Mouse (Mus musculus) limb, embryonic 11.5 days (tissue): Measurements from ENCODE around the gene Trabd. TPM values are rescaled to one million over a fixed set of nuclear protein-coding genes. Genes with fewer than 3 reads are reported as not detected.

Experiments
- ATAC-seq: fragments of 200-750 bp; cut with Nextera tagmentation; 2 replicates; pipeline ENCODE4 v1.8.0; 2017; ENCODE audit warnings: low read depth; ENCODE audit not compliant: insufficient number of reproducible peaks, low FRiP score, low TSS enrichment
- DNase-seq: peaks from one replicate; pipeline ENCODE4 v3.0.0-alpha.2; 2015; ENCODE audit warnings: low spot score
- H3K27ac ChIP-seq: fragments of 300-500 bp; sonication (generic); replicated peaks from 2 replicates; pipeline ENCODE4 v1.5.1; 2014; ENCODE audit warnings: low read depth, mild to moderate bottlenecking, low read length
- H3K27me3 ChIP-seq: fragments of 300-500 bp; sonication (generic); 2 replicates; pipeline ENCODE4 v1.6.1; 2014; ENCODE audit warnings: mild to moderate bottlenecking, low read length, mixed read lengths; ENCODE audit not compliant: control insufficient read depth, insufficient read depth
- H3K36me3 ChIP-seq: fragments of 300-500 bp; sonication (generic); 2 replicates; pipeline ENCODE4 v1.6.1; 2014; ENCODE audit warnings: mild to moderate bottlenecking, low read length, moderate library complexity, mixed read lengths; ENCODE audit not compliant: control insufficient read depth, insufficient read depth
- H3K4me1 ChIP-seq: fragments of 300-500 bp; sonication (generic); 2 replicates; pipeline ENCODE4 v1.6.1; 2014; ENCODE audit warnings: low read length, mixed read lengths; ENCODE audit not compliant: control insufficient read depth, insufficient read depth
- H3K4me2 ChIP-seq: fragments of 300-500 bp; sonication (generic); 2 replicates; pipeline ENCODE4 v1.6.1; 2014; ENCODE audit warnings: low read depth, mild to moderate bottlenecking, moderate library complexity; ENCODE audit not compliant: severe bottlenecking
- H3K4me3 ChIP-seq: fragments of 300-500 bp; sonication (generic); 2 replicates; pipeline ENCODE4 v1.5.1; 2014; ENCODE audit warnings: low read depth, low read length
- H3K9ac ChIP-seq: fragments of 300-500 bp; sonication (generic); 2 replicates; pipeline ENCODE4 v1.6.1; 2014; ENCODE audit warnings: mild to moderate bottlenecking, low read length
- H3K9me3 ChIP-seq: fragments of 300-500 bp; sonication (generic); 2 replicates; pipeline ENCODE4 v1.6.1; 2016; ENCODE audit warnings: low read length; ENCODE audit not compliant: control insufficient read depth
- WGBS: fragments of 180-500 bp; shearing (Covaris S2); extraction: QIAGEN DNeasy Blood & Tissue Kit; methylation state at CpG from one replicate; pipeline ENCODE4 v1.1.7; 2014; 5-methylcytosine and 5-hydroxymethylcytosine counted together
- polyA plus RNA-seq: library from polyadenylated mRNA; unstranded; fragments of >200 nt; fragmentation: Nextera tagmentation; extraction: Ambion mirVana; gene quantifications from 2 replicates; pipeline ENCODE4 v1.2.1, GENCODE M21; 2014

The Trabd gene
- polyA plus RNA-seq, 1 experiment from 2014 or later: 49.0 TPM

DNA sequence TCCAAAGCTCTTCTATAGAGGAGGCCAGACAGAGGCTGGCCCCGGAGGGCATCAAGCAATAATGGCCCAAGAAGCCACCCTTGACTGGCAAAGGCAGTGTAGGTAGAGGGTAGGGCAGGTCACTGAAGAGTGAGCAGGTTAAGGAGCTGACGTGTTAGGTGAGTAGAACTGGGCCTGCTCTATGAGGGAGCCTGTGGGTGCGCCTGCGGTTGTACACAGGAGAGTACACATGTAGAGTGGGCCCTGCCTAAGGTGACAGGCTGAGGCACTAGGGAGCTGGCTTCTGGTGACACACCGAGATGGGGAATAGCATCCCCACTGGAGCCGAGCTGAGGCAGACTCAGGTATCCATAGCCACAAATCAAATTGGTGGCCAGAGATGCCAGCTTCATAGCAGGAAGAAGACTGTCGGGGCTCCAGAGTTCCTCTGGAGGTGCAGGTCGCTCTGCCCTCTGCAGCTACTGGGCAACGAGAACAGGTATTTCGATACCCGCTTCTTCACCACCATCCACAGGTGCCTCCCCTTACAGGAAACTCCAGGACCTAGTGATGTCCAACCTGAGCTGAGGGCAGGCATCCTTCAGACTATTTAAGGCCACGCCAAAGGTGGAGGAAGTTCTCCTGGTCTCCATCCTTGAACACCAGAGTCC is 14.0 kb upstream of the Trabd start:
- ATAC-seq (no peak), DNase-seq (no peak)
- no peak overlapping the region for H3K4me3 ChIP-seq
- no peak overlapping the region for H3K27ac ChIP-seq
- H3K4me1 ChIP-seq: no peaks in the 10 kb centered on the region
- H3K27me3 ChIP-seq: peaks cover 45% of the 10 kb centered on the region
- 89% methylated on average over 12 of the region's 12 CpGs for WGBS
- no peak overlapping the region for H3K4me2 ChIP-seq
- no peaks in the 10 kb centered on the region for H3K9me3 ChIP-seq
- no peak overlapping the region; the same call in 1 of the 2 replicates for H3K9ac ChIP-seq
- no peaks in the 10 kb centered on the region for H3K36me3 ChIP-seq

DNA sequence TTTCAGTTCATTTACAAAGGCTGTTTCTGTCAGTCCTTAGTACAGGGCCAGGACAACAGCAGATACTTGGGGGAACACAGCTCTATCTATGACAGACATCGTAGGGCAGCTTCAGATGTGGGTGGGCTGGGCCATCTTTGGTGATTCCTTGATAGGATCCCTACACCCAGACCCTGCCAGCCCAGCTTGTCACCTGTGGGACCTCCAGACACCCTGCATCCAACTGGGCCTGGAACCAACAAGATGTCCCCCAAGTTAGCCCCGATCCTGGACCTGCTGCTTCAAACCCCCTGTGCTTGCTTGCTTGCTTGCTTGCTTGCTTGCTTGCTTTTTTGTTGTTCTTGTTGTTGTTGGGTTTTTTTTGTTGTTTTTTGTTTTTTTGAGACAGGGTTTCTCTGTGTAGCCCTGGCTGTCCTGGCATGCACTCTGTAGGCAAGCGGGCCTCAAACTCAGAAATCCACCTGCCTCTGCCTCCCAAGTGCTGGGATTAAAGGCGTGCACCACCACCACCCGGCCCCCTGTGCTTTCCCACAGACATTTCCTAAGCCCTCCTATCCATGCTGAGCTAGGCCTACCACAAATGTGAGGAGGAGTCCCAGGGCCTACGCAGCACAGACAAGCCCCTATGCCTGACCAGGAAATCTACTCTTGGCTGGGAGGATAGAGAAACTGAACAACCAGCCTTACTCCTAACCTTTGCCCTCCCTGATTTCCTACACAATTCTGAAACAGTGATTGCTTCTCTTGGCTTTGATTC is 13.0 kb upstream of the Trabd start:
- ATAC-seq: no peak
- H3K36me3 ChIP-seq: no peaks in the 10 kb centered on the region

DNA sequence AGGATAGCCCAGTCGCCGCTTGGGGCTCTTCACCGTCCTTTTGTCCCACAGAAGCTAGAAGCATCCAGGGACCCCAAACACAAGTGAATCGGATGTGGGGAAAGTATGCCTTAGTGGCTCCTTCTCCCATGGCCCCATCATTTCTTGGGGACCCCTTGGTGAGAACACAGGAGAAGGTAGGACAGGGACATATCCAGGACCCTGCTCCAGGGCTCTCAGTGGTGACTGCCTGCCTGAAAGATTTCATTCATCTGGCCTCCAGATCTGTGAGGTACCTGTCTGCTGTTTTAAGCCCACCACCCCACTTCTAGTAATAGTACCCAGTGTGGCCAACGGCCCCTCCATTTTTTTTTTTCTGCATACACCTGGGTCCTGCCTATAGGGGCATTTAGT is 12.4 kb upstream of the Trabd start:
- Histone ChIP-seq H3K27me3 (peaks cover 59% of the 10 kb centered on the region), H3K9ac (no peak overlapping the region), H3K4me2 (no peak overlapping the region), H3K27ac (no peak overlapping the region), H3K4me1 (no peaks in the 10 kb centered on the region), H3K4me3 (no peak overlapping the region), H3K36me3 (no peaks in the 10 kb centered on the region), H3K9me3 (no peaks in the 10 kb centered on the region)
- DNase-seq: no peak
- WGBS: 89% methylated on average over 5 of the region's 5 CpGs
- no peak for ATAC-seq

More for the DNA sequence above, 13.0 kb upstream of the Trabd start:
- H3K4me2 ChIP-seq: no peak overlapping the region
- 88% methylated on average over 6 of the region's 6 CpGs for WGBS
- peaks cover 54% of the 10 kb centered on the region for H3K27me3 ChIP-seq
- no peak overlapping the region for H3K27ac ChIP-seq
- H3K9ac ChIP-seq: no peak overlapping the region
- H3K9me3 ChIP-seq: no peaks in the 10 kb centered on the region
- no peak overlapping the region for H3K4me3 ChIP-seq
- no peaks in the 10 kb centered on the region for H3K4me1 ChIP-seq
- no peak for DNase-seq

DNA sequence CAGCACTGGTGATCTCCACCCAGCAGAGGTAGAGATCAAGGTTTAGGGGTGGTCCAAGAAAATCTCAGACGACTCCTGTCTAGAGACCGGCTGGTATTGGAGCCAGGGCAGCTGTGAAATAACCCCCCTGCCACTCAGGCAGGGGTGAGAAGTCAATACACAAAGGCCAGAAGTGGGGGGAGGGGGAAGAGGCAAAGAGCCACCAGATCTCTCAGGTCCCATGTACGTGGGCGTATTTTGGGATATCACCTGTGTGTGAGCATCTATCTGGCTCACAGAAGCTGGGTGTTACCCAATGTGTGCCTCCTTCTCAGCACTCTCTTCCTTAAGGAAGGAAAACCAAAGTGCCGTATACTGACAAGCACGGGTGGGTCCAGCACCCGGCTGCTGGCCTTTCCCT is 11.9 kb upstream of the Trabd start:
- no peak overlapping the region for H3K4me2 ChIP-seq
- H3K36me3 ChIP-seq: no peaks in the 10 kb centered on the region; the same call in 1 of the 2 replicates
- peaks cover 61% of the 10 kb centered on the region for H3K27me3 ChIP-seq
- WGBS: 66% methylated on average over 7 of the region's 7 CpGs
- H3K27ac ChIP-seq: no peak overlapping the region
- H3K9me3 ChIP-seq: no peaks in the 10 kb centered on the region
- no peak overlapping the region for H3K9ac ChIP-seq
- H3K4me3 ChIP-seq: no peak overlapping the region
- DNase-seq (no peak), ATAC-seq (no peak)
- no peaks in the 10 kb centered on the region for H3K4me1 ChIP-seq

DNA sequence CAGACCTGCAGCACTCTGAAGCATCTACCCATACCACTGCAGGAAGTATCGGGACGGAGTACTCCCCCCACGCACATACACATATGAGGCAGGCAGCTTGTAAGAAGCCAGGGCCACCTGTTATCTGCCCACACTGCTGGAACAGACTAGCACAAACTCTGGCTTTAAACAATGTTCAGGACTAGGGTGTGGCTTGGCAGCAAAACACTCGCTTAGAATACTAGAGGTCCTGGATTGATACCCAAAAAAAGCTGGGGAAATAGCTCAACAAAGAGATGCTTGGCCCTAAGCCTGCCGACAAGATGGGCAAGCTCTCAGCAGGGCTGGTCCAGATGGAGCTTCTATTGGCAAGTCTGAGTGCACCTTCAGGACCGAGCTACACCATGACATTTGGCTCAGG is 11.4 kb upstream of the Trabd start:
- WGBS: 59% methylated on average over 6 of the region's 6 CpGs
- no peak overlapping the region for H3K27ac ChIP-seq
- no peak overlapping the region for H3K4me3 ChIP-seq
- no peaks in the 10 kb centered on the region; the same call in 1 of the 2 replicates for H3K36me3 ChIP-seq
- DNase-seq: no peak
- H3K27me3 ChIP-seq: peaks cover 62% of the 10 kb centered on the region
- ATAC-seq: no peak
- H3K4me2 ChIP-seq: no peak overlapping the region
- no peak overlapping the region for H3K9ac ChIP-seq
- H3K9me3 ChIP-seq: no peaks in the 10 kb centered on the region
- no peaks in the 10 kb centered on the region for H3K4me1 ChIP-seq

DNA sequence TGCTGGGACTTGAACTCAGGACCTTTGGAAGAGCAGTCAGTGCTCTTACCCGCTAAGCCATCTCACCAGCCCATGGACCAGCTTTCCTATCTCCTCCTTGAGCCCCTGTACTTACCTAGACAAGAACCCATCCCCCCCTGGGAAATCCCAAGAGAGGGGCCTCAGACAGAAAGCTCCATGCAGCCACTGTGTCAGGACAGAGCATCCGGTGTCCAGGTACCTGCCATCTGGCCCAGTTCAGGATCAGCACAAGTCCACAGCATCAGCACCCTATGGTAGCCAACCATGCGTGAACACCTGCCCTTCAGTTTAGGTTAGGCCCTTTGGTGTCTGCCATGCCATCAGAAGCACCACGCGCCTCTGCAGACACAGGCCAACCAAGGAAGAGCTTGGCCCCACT is 10.0 kb upstream of the Trabd start:
- no peaks in the 10 kb centered on the region; the same call in 1 of the 2 replicates for H3K36me3 ChIP-seq
- H3K4me1 ChIP-seq: no peaks in the 10 kb centered on the region
- peaks cover 61% of the 10 kb centered on the region for H3K27me3 ChIP-seq
- H3K27ac ChIP-seq: no peak overlapping the region
- H3K9ac ChIP-seq: no peak overlapping the region
- no peaks in the 10 kb centered on the region for H3K9me3 ChIP-seq
- 93% methylated on average over 5 of the region's 5 CpGs for WGBS
- no peak overlapping the region for H3K4me3 ChIP-seq
- DNase-seq (no peak), ATAC-seq (no peak)
- no peak overlapping the region for H3K4me2 ChIP-seq

DNA sequence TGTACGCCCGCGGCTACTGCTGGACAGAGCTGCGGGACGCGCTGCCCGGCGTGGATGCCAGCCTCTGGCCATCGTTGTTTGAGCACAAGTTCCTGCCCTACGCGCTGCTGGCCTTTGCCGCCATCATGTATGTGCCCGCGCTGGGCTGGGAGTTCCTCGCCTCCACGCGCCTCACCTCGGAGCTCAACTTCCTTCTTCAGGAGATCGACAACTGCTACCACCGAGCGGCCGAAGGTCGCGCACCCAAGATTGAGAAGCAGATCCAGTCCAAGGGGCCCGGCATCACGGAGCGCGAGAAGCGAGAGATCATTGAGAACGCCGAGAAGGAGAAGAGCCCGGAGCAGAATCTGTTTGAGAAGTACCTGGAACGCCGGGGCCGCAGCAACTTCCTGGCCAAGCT is 7.3 kb upstream of the Trabd start:
- H3K27ac ChIP-seq: no peak overlapping the region
- WGBS: 30% methylated on average over 35 of the region's 35 CpGs
- H3K4me2 ChIP-seq: peak overlapping the region; percentile 28; the same call in 1 of the 2 replicates
- peaks cover 43% of the 10 kb centered on the region for H3K27me3 ChIP-seq
- H3K4me3 ChIP-seq: no peak overlapping the region
- H3K4me1 ChIP-seq: no peaks in the 10 kb centered on the region
- H3K9me3 ChIP-seq: no peaks in the 10 kb centered on the region
- no peak overlapping the region for H3K9ac ChIP-seq
- DNase-seq (peak; percentile 45), ATAC-seq (no peak)
- H3K36me3 ChIP-seq: no peaks in the 10 kb centered on the region; the same call in 1 of the 2 replicates

DNA sequence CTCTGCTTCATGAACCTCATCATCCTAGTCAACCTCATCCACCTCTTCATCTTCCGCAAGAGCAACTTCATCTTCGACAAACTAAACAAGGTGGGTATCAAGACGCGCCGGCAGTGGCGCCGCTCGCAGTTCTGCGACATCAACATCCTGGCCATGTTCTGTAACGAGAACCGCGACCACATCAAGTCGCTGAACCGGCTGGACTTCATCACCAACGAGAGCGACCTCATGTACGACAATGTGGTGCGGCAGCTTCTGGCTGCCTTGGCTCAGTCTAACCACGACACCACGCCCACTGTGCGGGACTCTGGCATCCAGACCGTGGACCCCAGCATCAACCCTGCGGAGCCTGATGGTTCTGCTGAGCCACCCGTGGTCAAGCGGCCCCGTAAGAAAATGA is 6.7 kb upstream of the Trabd start:
- Histone ChIP-seq H3K4me1 (no peaks in the 10 kb centered on the region), H3K27ac (no peak overlapping the region), H3K9me3 (no peaks in the 10 kb centered on the region), H3K36me3 (no peaks in the 10 kb centered on the region; the same call in 1 of the 2 replicates), H3K27me3 (peaks cover 39% of the 10 kb centered on the region), H3K4me2 (peak overlapping the region; percentile 28), H3K9ac (no peak overlapping the region), H3K4me3 (no peak overlapping the region)
- WGBS: 27% methylated on average over 26 of the region's 26 CpGs
- DNase-seq (no peak), ATAC-seq (no peak)
